Mouse (Mus musculus) heart, postnatal 14 days (tissue): ENCODE data around the gene Gm15294. TPM values are rescaled to one million over a fixed set of nuclear protein-coding genes. Genes with fewer than 3 reads are reported as not detected.

Experiments used
- DNase-seq, 2 experiments: peaks; one replicate each; pipeline ENCODE4 v3.0.0; 2021 to 2022
- intact Hi-C: fragments of 180-260 bp; cut with DNase I; formaldehyde crosslinking; loops from one replicate; pipeline ENCODE4 v1.15.1; 2025
- long read RNA-seq, 2 experiments: library from polyadenylated mRNA; stranded (forward); transcript quantifications; one replicate each; pipeline ENCODE4 v2.0.0; 2021
- total RNA-seq, 2 experiments: library from RNA; stranded (reverse); gene quantifications; 2 replicates each; pipeline ENCODE4 v1.2.3; 2021

Gene Gm15294
- total RNA-seq = not detected
- long read RNA-seq, experiment 1 = 0 reads
- long read RNA-seq, experiment 2 = 0 reads

DNA sequence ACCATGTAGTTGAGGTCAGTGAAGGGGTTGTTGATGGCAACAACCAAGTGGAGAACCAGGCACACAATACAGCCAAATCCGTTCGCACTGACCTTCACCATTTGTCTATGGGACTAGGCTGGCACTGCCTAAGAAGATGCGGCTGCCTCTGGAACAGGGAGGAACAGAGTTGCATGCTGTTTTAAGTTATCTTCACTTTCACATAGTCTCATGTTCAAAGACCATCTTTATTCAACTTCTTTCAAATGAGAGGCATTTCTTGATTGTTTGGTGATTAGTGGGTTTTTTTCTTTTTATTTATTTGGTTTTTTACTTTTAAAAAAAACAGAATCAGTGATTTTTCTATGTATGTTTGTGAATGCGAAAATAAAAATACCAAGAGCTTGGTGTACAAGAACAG lies at the start of gene Gm15294:
Gene Gm15294, minus strand, starts transcription at position 101 of the 400 bp plus-strand sequence.
- intact Hi-C loops = no loop called here
- DNase-seq = no peak

DNA sequence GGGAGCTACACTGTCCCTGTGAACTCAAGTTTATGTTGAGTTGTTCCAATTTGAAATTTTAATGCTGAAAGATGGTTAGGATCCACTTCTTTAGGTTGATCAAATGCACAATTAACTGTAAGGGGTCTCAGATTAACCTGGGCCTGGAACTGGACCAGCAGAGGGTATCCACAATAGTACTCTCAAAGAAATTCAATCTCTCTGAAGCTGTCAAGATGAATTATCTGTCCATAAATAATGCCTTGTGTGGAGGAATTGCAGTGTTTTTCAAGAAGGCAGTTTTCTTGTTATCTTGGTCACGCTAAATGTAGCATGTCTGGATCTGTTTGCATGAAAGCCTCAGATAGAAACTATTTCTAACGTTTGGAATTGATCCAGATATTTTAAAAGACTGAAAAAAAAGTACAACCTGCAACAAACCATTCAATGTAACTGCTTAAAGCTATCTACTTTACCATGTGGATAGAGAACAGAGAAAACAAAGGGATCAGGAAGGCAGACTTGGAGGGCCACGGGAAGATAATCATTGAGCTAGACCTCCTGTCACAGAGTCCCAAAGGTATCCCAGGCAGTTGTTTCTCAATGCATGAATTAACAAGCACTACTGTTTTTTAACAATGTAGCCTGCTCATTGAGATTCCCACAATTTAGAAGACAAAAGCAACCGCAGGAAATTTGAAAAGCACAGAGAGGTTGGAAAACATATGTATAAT lies 9.5 kb upstream of the Gm15294 start:
- no peak for DNase-seq
- intact Hi-C loops = no loop called here

DNA sequence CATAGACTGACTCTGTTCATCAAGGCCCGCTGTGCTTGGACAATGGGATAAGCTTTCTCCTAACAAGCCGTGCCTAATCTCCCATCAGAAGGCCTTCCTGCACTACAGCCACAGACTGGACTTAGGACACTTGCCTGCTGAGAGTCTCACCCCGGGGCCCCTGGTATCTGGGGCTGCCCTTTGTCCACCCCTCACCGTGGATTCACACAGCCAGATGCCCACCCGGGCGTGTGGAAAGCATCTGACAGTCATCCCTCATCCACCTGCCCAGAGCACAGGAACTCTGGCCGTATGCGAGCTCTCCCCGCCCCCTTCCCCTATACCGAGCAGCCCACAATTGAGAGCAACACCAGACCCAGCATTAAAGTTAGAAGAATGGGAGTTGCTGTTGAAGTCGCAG lies 1.0 kb downstream of the Gm15294 start:
- DNase-seq = no peak
- intact Hi-C loops = no loop called here

DNA sequence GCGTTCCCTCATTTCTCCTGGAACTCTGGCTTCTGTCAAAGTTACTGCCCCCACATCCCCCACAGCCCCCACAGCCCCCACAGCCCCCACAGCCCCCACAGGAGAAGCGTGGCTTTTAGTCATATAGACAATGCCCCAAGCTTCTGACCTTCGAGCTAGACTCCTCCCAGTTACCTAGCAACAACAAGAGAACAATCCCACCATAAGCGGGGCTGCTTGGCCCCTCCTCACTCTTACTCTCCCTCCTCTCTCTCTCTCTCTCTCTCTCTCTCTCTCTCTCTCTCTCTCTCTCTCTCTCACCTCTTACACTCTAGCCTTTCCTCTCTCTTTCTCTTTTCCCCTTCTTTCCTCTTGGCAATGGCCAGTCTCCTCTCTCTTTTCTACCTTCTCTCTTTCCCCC lies 1.4 kb downstream of the Gm15294 start:
- intact Hi-C loops = no loop called here
- no peak for DNase-seq

DNA sequence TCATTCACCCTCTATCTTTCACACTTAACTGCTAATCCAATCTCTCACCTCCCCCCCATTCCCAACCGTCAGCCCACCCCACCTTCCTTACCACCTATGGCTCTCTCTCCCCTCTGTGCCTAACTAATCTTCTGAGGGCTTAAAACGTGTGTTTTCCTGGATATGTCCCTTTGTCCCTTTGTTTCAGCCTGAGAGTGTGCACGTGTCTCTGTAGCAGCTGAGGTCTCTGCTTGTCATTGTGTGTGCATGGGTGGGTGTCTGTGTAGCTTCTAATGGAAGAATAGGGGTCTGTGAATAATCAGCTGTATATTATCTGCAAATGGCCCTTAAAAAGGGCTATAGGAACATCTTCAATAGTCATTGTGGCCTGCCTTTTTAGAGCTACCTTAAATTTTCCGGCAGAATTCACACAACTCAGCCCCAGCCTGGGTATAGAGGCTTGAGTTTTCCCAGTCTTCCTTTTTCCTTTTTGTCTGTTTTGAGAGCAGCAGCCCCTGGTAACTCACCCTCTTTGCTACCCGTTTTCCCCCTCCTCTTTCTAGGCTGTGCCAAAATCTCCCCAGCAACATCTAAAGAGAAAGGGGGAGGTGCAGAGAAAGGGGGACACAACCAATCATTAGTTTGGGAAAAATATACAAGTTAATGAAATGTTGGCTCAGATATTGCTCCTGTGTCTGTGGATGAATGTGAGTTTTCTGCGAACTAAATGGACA lies 19.2 kb downstream of the Gm15294 start:
- intact Hi-C loops = no loop called here
- DNase-seq = no peak

Other genes starting within 250 kb of the Gm15294 start
- not detected for gene Irs4, start 150.0 kb downstream of the Gm15294 start, total RNA-seq